Mouse (Mus musculus) limb, embryonic 14.5 days (tissue): ENCODE measurements around the gene Haus4. TPM values are rescaled to one million over a fixed set of nuclear protein-coding genes. Genes with fewer than 3 reads are reported as not detected.

Source experiments
- ATAC-seq: fragments of 200-750 bp; cut with Nextera tagmentation; 2 replicates; pipeline ENCODE4 v1.8.0; 2017; ENCODE audit warnings: low read depth, moderate number of reproducible peaks, moderate TSS enrichment; ENCODE audit not compliant: low FRiP score
- DNase-seq: peaks from one replicate; pipeline ENCODE4 v3.0.0-alpha.2; 2015; ENCODE audit warnings: low spot score
- H3K27ac ChIP-seq: fragments of 300-500 bp; sonication (generic); replicated peaks from 2 replicates; pipeline ENCODE4 v1.5.1; 2014; ENCODE audit warnings: low read depth, mild to moderate bottlenecking, low read length, moderate library complexity, mixed read lengths
- H3K27me3 ChIP-seq: fragments of 300-500 bp; sonication (generic); 2 replicates; pipeline ENCODE4 v1.6.1; 2014; ENCODE audit warnings: low read length, mixed read lengths; ENCODE audit not compliant: control insufficient read depth, insufficient read depth
- H3K36me3 ChIP-seq: fragments of 300-500 bp; sonication (generic); 2 replicates; pipeline ENCODE4 v1.6.1; 2014; ENCODE audit warnings: mild to moderate bottlenecking, low read length, moderate library complexity, mixed read lengths; ENCODE audit not compliant: control insufficient read depth, insufficient read depth
- H3K4me1 ChIP-seq: fragments of 300-500 bp; sonication (generic); 2 replicates; pipeline ENCODE4 v1.6.1; 2014; ENCODE audit warnings: antibody characterized with exemption, low read length, mixed read lengths; ENCODE audit not compliant: control insufficient read depth, insufficient read depth
- H3K4me2 ChIP-seq: fragments of 300-500 bp; sonication (generic); replicated peaks from 2 replicates; pipeline ENCODE4 v1.6.1; 2014; ENCODE audit warnings: low read depth, mild to moderate bottlenecking, low read length, moderate library complexity; ENCODE audit not compliant: severe bottlenecking
- H3K4me3 ChIP-seq: fragments of 300-500 bp; sonication (generic); replicated peaks from 2 replicates; pipeline ENCODE4 v1.5.1; 2014; ENCODE audit warnings: low read length
- H3K9ac ChIP-seq: fragments of 300-500 bp; sonication (generic); 2 replicates; pipeline ENCODE4 v1.6.1; 2014; ENCODE audit warnings: mild to moderate bottlenecking, low read depth, low read length, moderate library complexity; ENCODE audit not compliant: severe bottlenecking
- H3K9me3 ChIP-seq: fragments of 300-500 bp; sonication (generic); 2 replicates; pipeline ENCODE4 v1.6.1; 2016; ENCODE audit warnings: low read length; ENCODE audit not compliant: control insufficient read depth
- POLR2A ChIP-seq: fragments of 200-500 bp; IDR thresholded peaks from 2 replicates; pipeline ENCODE4 v1.8.0; 2012; ENCODE audit warnings: inconsistent platforms, mild to moderate bottlenecking, moderate library complexity, borderline replicate concordance; ENCODE audit not compliant: insufficient read depth, insufficient read length; ENCODE audit errors: extremely low read depth
- WGBS: fragments of 180-500 bp; shearing (Covaris S2); extraction: QIAGEN DNeasy Blood & Tissue Kit; methylation state at CpG from one replicate; pipeline ENCODE4 v1.1.7; 2014; 5-methylcytosine and 5-hydroxymethylcytosine counted together
- polyA plus RNA-seq, 2 experiments: library from polyadenylated mRNA; depleted of rRNA in 1 of 2; stranded (reverse) in 1 of 2; unstranded in 1 of 2; fragments of >200 nt; fragmentation: Nextera tagmentation in 1 of 2; extraction: Ambion mirVana in 1 of 2; gene quantifications; 2 replicates each; pipeline versions ENCODE4 v1.2.1 to v1.2.3; 2012 to 2014

Haus4 gene
- polyA plus RNA-seq, 2 experiments: 33.8 to 46.8 TPM

DNA sequence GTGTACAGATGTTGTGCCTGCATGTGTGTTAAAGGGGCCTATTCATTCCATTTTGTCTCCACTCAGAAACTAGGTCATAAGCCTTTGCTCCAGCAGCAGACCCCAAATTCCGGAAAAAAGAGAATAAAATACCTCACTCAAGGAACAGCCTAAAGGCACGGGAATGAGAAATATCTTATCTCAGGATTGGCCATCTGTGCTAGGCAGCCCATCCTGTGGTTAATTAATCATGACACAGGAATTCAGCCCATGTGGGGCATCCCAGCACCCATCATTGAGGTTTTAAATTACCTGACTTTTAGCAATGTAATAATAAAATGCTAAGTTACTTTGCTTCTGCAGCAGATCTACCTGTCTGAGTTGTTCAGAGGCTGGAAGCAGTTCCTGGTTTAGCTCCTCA lies 53.1 kb downstream of the Haus4 start:
- no peak for ATAC-seq
- 62% methylated on average over 2 of the region's 2 CpGs for WGBS
- peaks cover 2% of the 10 kb centered on the region; the same call in 1 of the 2 replicates for H3K36me3 ChIP-seq
- no peaks in the 10 kb centered on the region for H3K9me3 ChIP-seq
- DNase-seq: no peak
- no peak overlapping the region for H3K27ac ChIP-seq
- H3K4me2 ChIP-seq: no peak overlapping the region
- H3K4me1 ChIP-seq: no peaks in the 10 kb centered on the region
- H3K9ac ChIP-seq: no peak overlapping the region
- TF ChIP-seq POLR2A: no peak
- no peak overlapping the region for H3K4me3 ChIP-seq
- no peaks in the 10 kb centered on the region for H3K27me3 ChIP-seq

DNA sequence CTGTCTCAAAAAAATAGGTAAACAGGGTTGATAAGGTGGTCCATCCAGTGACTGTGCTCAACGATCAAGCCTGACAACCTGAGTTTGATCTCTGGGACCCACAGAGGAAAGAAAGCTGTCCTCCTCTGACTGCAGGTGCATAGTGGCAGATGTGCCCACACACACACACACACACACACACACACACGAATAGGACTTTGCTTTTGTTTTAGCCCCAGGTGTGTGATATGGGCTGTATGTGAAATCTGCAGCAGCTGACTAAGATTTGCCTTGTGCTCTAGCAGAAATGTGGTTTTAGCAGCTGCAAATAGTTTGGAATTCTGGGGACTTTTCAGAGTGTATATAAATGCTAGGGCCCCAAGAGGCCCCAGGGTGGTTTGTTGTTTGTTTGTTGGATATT lies 55.1 kb downstream of the Haus4 start:
- Histone ChIP-seq H3K9ac (no peak overlapping the region), H3K4me1 (no peaks in the 10 kb centered on the region), H3K27ac (no peak overlapping the region), H3K9me3 (no peaks in the 10 kb centered on the region), H3K4me3 (no peak overlapping the region), H3K36me3 (no peaks in the 10 kb centered on the region), H3K27me3 (no peaks in the 10 kb centered on the region), H3K4me2 (no peak overlapping the region)
- DNase-seq: no peak
- no peak for ATAC-seq
- 91% methylated on average over 2 of the region's 2 CpGs for WGBS
- TF ChIP-seq POLR2A: no peak

GRCm38 (mm10) chr14:54496706-54497105 lies 57.7 kb downstream of the Haus4 start:
- no peak for TF ChIP-seq POLR2A
- 86% methylated on average over 14 of the region's 14 CpGs for WGBS

GRCm38 (mm10) chr14:54494234-54494633 lies 60.2 kb downstream of the Haus4 start:
- WGBS: 2% methylated on average over 3 of the region's 3 CpGs
- Histone ChIP-seq H3K27me3 (no peaks in the 10 kb centered on the region), H3K4me2 (no peak overlapping the region), H3K9me3 (no peaks in the 10 kb centered on the region), H3K36me3 (no peaks in the 10 kb centered on the region), H3K4me1 (no peaks in the 10 kb centered on the region), H3K9ac (no peak overlapping the region), H3K4me3 (no peak overlapping the region), H3K27ac (no peak overlapping the region)
- DNase-seq (peak; percentile 41), ATAC-seq (0 out of 2 replicates have a peak, but pooled peaks have one; percentile 41)
- no peak for TF ChIP-seq POLR2A

More at GRCm38 (mm10) chr14:54496706-54497105, 57.7 kb downstream of the Haus4 start:
- Histone ChIP-seq H3K9ac (no peak overlapping the region), H3K4me1 (no peaks in the 10 kb centered on the region), H3K27ac (no peak overlapping the region), H3K27me3 (no peaks in the 10 kb centered on the region), H3K9me3 (no peaks in the 10 kb centered on the region), H3K4me3 (no peak overlapping the region), H3K36me3 (no peaks in the 10 kb centered on the region), H3K4me2 (no peak overlapping the region)
- ATAC-seq (no peak), DNase-seq (no peak)

DNA sequence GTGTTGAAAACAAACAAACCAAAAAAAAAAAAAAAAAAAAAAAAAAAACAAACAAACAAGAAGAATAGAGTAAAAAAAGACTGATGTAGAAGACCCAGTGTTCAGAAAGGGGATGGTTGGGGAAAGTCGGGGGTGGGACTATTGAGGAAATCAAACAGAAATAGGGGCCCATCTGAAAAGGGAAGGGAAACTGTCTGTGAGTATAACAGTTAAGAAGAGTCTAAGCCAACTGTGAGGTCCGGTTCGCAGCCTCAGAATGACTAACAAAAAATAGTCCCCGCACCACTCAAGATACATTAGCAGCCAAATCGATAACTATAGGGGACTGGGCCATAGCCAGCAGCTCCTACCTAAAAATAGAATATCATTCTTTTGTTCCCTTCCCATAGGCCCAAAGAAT lies 61.2 kb downstream of the Haus4 start:
- Histone ChIP-seq H3K36me3 (no peaks in the 10 kb centered on the region), H3K27me3 (no peaks in the 10 kb centered on the region), H3K4me2 (no peak overlapping the region), H3K27ac (no peak overlapping the region), H3K4me1 (no peaks in the 10 kb centered on the region), H3K9me3 (no peaks in the 10 kb centered on the region), H3K4me3 (no peak overlapping the region), H3K9ac (no peak overlapping the region)
- ATAC-seq: no peak
- no peak for TF ChIP-seq POLR2A
- no peak for DNase-seq
- WGBS: 89% methylated on average over 5 of the region's 5 CpGs
